Mouse (Mus musculus): Measurements from ENCODE around the gene Hnrnpdl. TPM values are rescaled to one million over a fixed set of nuclear protein-coding genes. Genes with fewer than 3 reads are reported as not detected.

The Hnrnpdl gene
- polyA plus RNA-seq, 1 experiment from 2014 or later = 47.0 TPM

DNA sequence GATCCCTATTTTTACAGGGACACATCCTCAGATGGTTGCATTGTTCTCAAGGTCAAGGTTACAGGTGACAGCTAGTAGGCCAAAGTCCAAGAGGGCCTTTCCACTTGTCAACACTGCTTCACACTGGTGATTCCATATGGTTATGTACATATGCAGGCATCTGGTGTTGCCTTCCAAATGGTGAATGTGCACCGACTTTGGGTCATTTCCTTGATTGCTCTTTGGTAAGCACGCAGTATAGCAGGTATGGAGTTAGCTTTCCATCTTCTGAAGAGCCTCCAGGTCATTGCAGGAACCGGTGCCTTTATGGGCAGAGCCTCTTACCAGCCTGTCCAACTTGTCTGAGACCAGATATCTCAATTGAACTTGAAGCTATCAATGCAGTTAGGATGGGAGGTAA is 6.8 kb downstream of the Hnrnpdl start:
- H3K4me1 ChIP-seq (replicated peaks) = peaks cover 26% of the 10 kb centered on the region
- H3K9ac ChIP-seq = no peak overlapping the region
- H3K9me3 ChIP-seq (replicated peaks) = no peaks in the 10 kb centered on the region
- no peak overlapping the region for H3K4me3 ChIP-seq (replicated peaks)
- peaks cover 60% of the 10 kb centered on the region for H3K36me3 ChIP-seq (replicated peaks)
- H3K4me2 ChIP-seq = no peak overlapping the region
- no peak for ATAC-seq (ENCODE audit: insufficient read depth)
- H3K27me3 ChIP-seq = no peaks in the 10 kb centered on the region
- no peak overlapping the region for H3K27ac ChIP-seq (replicated peaks)
- WGBS (ENCODE audit: insufficient replicate concordance) = 77% methylated on average over 3 of the region's 3 CpGs

DNA sequence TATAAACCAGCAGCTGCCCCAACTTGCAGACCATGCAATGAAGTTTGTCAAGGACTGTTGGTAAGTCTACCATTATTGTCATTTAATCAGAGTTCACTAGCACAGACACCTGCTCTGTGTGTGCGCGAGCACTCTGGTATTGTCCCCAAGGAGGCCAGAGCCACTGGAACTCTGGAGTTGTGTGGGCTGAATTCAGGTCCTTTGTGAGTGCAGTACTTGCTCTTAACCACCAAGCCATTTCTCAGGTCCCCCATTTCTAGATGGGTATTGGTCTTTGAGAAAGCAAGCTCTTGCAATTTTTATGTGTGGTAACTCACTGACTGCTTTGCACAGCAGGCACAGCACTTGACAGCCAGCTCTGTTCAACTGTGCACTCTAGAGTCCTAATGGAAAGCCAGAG is 7.4 kb downstream of the Hnrnpdl start:
- WGBS (ENCODE audit: insufficient replicate concordance) = 90% methylated on average over 2 of the region's 2 CpGs
- no peak for ATAC-seq (ENCODE audit: insufficient read depth)
- Histone ChIP-seq H3K27me3 (no peaks in the 10 kb centered on the region), H3K4me2 (no peak overlapping the region), H3K36me3 (replicated peaks) (peaks cover 55% of the 10 kb centered on the region), H3K4me1 (replicated peaks) (peaks cover 20% of the 10 kb centered on the region), H3K4me3 (replicated peaks) (no peak overlapping the region), H3K27ac (replicated peaks) (no peak overlapping the region), H3K9ac (no peak overlapping the region), H3K9me3 (replicated peaks) (no peaks in the 10 kb centered on the region)

DNA sequence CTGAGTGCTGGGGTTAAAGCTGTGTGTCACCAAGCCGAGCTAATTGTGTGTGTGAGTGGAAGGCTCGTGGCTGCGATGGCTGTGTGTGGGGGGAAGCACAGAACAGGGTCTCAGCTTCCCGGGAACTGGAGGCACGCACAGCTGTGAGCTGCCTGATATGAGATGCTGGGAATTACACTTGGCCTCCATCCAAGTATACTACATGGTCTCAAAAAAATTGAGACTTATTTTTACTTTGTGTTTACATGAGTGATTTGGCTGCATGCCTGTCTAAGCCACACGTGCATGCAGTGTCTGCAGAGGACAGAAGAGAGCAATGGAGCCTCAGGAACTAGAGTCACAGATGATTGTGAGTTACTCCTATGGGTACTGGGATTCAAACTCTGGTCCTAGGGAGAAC is 9.4 kb downstream of the Hnrnpdl start:
- no peak overlapping the region for H3K9ac ChIP-seq
- 54% methylated on average over 6 of the region's 6 CpGs for whole genome bisulfite sequencing (ENCODE audit: insufficient replicate concordance)
- no peak for ATAC-seq (ENCODE audit: insufficient read depth)
- H3K4me1 ChIP-seq (replicated peaks) = peaks cover 9% of the 10 kb centered on the region
- H3K27ac ChIP-seq (replicated peaks) = no peak overlapping the region
- H3K4me3 ChIP-seq (replicated peaks) = no peak overlapping the region
- no peaks in the 10 kb centered on the region for H3K9me3 ChIP-seq (replicated peaks)
- no peaks in the 10 kb centered on the region for H3K27me3 ChIP-seq
- peaks cover 37% of the 10 kb centered on the region for H3K36me3 ChIP-seq (replicated peaks)
- no peak overlapping the region for H3K4me2 ChIP-seq

DNA sequence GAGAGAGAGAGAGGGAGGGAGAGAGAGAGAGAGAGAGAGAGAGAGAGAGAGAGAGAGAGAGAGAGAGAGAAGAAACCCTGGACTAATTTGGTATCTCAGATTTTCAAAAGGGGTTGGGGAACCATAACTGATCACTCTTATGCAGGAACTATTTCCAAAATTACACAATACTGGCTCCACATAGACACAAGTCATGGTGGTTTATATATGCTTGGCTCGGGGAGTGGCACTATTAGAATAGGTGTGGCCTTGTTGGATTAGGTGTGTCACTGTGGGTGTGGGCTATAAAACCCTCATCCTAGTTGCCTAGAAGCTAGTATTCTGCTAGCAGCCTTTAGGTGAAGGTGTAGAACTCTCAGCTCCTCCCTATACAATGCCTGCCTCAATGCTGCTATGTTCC is 14.6 kb downstream of the Hnrnpdl start:
- WGBS (ENCODE audit: insufficient replicate concordance) = 31% methylated on average over 1 of the region's 1 CpGs
- Histone ChIP-seq H3K4me2 (no peak overlapping the region), H3K9me3 (replicated peaks) (no peaks in the 10 kb centered on the region), H3K4me3 (replicated peaks) (no peak overlapping the region), H3K27ac (replicated peaks) (no peak overlapping the region), H3K9ac (no peak overlapping the region), H3K27me3 (no peaks in the 10 kb centered on the region), H3K36me3 (replicated peaks) (no peaks in the 10 kb centered on the region), H3K4me1 (replicated peaks) (peaks cover 21% of the 10 kb centered on the region)
- ATAC-seq (ENCODE audit: insufficient read depth) = no peak

DNA sequence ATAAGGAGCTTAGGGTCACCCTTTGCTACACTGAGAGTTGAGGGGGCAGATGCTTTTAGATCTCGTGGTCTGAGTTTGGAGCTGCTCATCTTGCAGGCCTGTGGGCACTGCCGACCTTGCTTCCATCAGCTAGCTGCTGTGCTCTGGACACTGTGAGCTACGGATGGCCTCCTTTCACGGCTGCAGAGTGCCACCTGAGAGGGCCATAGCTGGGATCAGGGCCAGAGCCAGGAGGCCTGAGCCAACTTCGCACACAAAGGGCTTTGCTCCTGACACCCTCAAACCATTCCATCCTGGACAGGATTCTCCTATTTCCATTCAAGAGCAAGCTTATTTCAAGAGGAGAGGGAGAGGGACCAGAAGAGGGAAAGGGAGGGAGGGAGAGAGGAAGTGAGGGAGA is 15.1 kb downstream of the Hnrnpdl start:
- 56% methylated on average over 5 of the region's 5 CpGs for WGBS (ENCODE audit: insufficient replicate concordance)
- no peak for ATAC-seq (ENCODE audit: insufficient read depth)
- Histone ChIP-seq H3K9ac (no peak overlapping the region), H3K4me1 (replicated peaks) (peaks cover 24% of the 10 kb centered on the region), H3K9me3 (replicated peaks) (no peaks in the 10 kb centered on the region), H3K4me2 (no peak overlapping the region), H3K36me3 (replicated peaks) (no peaks in the 10 kb centered on the region), H3K4me3 (replicated peaks) (no peak overlapping the region), H3K27me3 (no peaks in the 10 kb centered on the region), H3K27ac (replicated peaks) (no peak overlapping the region)

DNA sequence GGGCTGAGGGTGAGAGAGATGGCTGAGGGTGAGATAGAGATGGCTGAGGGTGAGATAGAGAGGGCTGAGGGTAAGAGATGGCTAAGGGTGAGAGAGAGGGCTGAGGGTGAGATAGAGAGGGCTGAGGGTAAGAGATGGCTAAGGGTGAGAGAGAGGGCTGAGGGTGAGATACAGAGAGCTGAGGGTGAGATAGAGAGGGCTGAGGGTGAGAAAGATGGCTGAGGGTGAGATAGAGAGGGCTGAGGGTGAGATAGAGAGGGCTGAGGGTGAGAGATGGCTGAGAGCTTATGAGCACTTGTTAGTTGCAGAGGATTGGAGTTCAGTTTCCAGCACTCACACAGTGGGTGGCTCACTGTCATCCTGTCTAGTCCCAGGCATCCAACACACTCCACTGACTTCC is 19.4 kb downstream of the Hnrnpdl start:
- Histone ChIP-seq H3K4me1 (replicated peaks) (peaks cover 24% of the 10 kb centered on the region), H3K9ac (no peak overlapping the region), H3K27me3 (no peaks in the 10 kb centered on the region), H3K4me3 (replicated peaks) (no peak overlapping the region), H3K27ac (replicated peaks) (no peak overlapping the region), H3K36me3 (replicated peaks) (no peaks in the 10 kb centered on the region), H3K4me2 (no peak overlapping the region), H3K9me3 (replicated peaks) (no peaks in the 10 kb centered on the region)
- ATAC-seq (ENCODE audit: insufficient read depth) = peak; percentile 71

DNA sequence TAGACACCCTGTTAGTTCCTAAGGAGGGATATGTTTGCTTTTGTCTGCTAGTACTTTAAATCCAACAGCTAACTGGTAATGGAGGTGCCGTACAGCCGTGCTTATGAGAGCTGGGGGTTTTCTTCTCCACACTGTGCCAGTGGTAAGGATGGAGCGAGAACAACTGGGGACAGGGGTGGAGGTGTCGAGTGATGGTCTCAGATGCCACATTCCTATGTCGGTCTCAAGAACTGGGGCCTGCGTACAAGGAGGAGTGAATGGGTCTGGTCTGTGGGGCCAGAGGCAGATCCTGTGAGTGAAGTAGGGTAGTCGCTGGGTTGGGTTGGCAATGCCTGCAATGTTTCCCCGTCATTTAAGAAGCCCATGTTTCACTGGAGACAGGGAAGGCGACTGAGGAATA is 26.9 kb downstream of the Hnrnpdl start:
- no peak overlapping the region for H3K9ac ChIP-seq
- no peak overlapping the region for H3K27ac ChIP-seq (replicated peaks)
- H3K36me3 ChIP-seq (replicated peaks) = no peaks in the 10 kb centered on the region
- WGBS (ENCODE audit: insufficient replicate concordance) = 76% methylated on average over 9 of the region's 9 CpGs
- H3K4me1 ChIP-seq (replicated peaks) = no peaks in the 10 kb centered on the region
- H3K27me3 ChIP-seq = no peaks in the 10 kb centered on the region
- H3K4me3 ChIP-seq (replicated peaks) = no peak overlapping the region
- ATAC-seq (ENCODE audit: insufficient read depth) = no peak
- H3K4me2 ChIP-seq = no peak overlapping the region
- no peaks in the 10 kb centered on the region for H3K9me3 ChIP-seq (replicated peaks)

DNA sequence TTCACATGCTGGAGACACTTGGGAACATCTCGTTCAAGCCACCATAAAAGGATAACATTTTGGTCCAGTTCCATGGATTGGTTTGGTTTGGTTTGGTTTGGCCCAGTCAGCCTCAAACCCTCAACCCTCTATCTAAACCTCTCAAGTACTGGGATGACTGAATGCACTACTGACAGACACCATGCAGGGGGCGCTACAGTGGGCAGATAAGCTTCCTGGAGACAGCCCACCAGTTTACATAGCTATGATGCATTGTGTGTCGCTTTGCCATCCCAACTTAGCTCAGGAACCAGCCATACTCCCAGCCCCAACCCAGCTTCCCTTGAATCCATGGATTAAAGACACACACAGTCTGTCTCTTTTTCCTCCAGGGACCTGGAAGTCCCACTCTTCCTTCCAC is 31.0 kb downstream of the Hnrnpdl start:
- no peak for ATAC-seq (ENCODE audit: insufficient read depth)
- 45% methylated on average over 3 of the region's 3 CpGs for WGBS (ENCODE audit: insufficient replicate concordance)
- Histone ChIP-seq H3K27me3 (no peaks in the 10 kb centered on the region), H3K9ac (no peak overlapping the region), H3K4me2 (no peak overlapping the region), H3K4me3 (replicated peaks) (no peak overlapping the region), H3K36me3 (replicated peaks) (no peaks in the 10 kb centered on the region), H3K27ac (replicated peaks) (no peak overlapping the region), H3K4me1 (replicated peaks) (peaks cover 24% of the 10 kb centered on the region), H3K9me3 (replicated peaks) (no peaks in the 10 kb centered on the region)

DNA sequence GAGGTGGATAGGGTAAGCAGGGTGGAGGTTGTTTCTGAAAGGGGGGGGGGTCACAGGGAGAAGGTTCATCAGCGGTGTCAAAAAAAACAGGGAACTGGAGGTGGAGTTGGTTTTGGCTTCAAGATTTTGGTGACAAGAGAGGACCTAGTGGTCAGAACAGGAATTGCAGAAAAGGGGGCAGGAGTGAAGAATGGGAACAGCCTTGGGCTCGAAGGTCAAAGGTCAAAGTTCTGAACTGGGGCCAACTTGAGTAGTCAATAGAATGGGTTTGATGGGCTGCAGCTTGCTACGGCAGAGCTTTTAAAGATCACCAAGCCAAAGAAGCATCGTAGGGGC is 32.5 kb downstream of the Hnrnpdl start:
- no peak overlapping the region for H3K4me2 ChIP-seq
- H3K4me3 ChIP-seq (replicated peaks) = no peak overlapping the region
- no peak for ATAC-seq (ENCODE audit: insufficient read depth)
- H3K27me3 ChIP-seq = no peaks in the 10 kb centered on the region
- H3K27ac ChIP-seq (replicated peaks) = no peak overlapping the region
- no peak overlapping the region for H3K9ac ChIP-seq
- WGBS (ENCODE audit: insufficient replicate concordance) = 81% methylated on average over 4 of the region's 4 CpGs
- no peaks in the 10 kb centered on the region for H3K9me3 ChIP-seq (replicated peaks)
- H3K36me3 ChIP-seq (replicated peaks) = no peaks in the 10 kb centered on the region
- H3K4me1 ChIP-seq (replicated peaks) = peaks cover 24% of the 10 kb centered on the region

DNA sequence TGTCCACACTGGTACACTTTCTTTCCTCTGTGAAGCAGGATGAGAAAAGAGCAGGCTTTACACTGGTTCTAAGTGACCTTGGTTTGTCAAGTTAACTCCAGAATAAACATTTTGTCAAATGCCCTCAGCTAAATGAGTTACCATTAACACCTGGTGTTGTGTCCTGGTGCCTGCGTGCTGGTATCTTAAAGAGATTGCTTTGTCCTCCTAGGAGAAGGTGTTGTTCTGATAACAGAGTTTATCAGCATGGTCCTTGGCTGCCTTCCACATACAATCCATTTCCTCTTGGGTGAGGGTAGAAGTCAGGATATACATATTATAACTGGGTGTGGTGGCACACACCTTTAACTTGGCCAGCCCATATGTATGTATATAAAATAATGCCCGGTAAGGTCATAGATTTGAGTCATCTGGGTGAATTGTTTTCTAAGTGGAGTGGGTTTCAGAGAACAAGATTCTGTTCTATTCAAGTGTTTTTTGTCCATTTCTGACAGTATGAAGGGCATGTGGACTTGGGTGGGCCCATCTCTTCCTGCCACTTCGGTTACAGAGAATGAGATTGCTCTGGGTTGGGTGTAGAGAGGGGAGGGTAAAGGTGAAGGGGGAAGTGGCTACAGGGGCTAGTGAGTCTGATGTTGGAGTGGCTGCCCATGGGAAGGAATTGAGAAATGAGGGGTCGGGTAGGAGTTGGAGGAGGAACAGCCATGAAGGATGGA is 33.0 kb downstream of the Hnrnpdl start:
- Histone ChIP-seq H3K4me2 (no peak overlapping the region), H3K27ac (replicated peaks) (no peak overlapping the region)

DNA sequence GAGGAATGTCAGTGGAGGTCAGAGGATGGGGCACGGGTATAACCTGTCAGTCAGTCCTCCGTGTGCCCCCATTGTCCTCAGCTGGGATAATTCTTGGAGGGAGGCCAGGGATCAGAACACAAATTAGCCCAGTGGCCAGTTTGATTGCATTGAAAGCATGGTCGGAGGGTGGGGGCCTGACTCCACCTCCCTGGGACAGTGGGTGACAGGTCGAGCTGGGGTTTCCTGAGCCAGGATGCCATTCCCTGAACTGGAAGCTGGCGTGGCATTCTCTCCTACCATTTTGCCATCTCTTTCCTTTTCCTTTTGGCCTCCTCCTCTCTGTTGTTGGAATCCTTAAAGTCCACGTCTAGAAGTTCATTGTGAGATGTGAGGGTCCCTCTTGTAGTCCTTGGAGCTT is 33.6 kb downstream of the Hnrnpdl start:
- H3K36me3 ChIP-seq (replicated peaks) = no peaks in the 10 kb centered on the region
- no peaks in the 10 kb centered on the region for H3K9me3 ChIP-seq (replicated peaks)
- H3K4me1 ChIP-seq (replicated peaks) = peaks cover 24% of the 10 kb centered on the region
- ATAC-seq (ENCODE audit: insufficient read depth) = no peak
- WGBS (ENCODE audit: insufficient replicate concordance) = 68% methylated on average over 6 of the region's 6 CpGs
- no peak overlapping the region for H3K9ac ChIP-seq
- H3K27ac ChIP-seq (replicated peaks) = peak overlapping the region; percentile 29; the same call in 1 of the 2 replicates
- H3K27me3 ChIP-seq = no peaks in the 10 kb centered on the region
- H3K4me3 ChIP-seq (replicated peaks) = no peak overlapping the region
- H3K4me2 ChIP-seq = 0 out of 2 replicates have a peak overlapping the region, but pooled peaks have one; percentile 11

More for the DNA sequence above, 33.0 kb downstream of the Hnrnpdl start:
- Histone ChIP-seq H3K9ac (no peak overlapping the region), H3K4me1 (replicated peaks) (peaks cover 24% of the 10 kb centered on the region), H3K27me3 (no peaks in the 10 kb centered on the region), H3K4me3 (replicated peaks) (no peak overlapping the region), H3K36me3 (replicated peaks) (no peaks in the 10 kb centered on the region), H3K9me3 (replicated peaks) (no peaks in the 10 kb centered on the region)
- peak; percentile 40 for ATAC-seq (ENCODE audit: insufficient read depth)
- 43% methylated on average over 4 of the region's 4 CpGs for WGBS (ENCODE audit: insufficient replicate concordance)

DNA sequence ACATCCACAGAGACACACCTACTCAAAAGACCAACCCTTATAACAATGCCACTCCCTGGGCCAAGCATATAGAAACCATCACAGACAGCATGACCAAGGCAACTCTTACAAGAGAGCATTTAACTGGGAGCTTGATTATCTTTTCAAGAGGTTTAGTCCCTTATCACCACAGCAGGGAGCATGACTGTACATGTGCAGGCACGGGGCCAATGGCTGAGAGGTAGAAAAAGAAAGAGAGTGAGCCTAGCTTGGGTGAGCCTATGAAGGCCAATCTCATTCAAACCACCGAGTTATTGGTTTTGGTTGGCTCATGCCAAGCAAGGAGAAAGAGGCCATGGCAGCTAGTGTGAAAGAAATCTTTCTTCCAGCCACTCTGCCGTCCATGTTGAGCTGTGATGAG is 34.0 kb downstream of the Hnrnpdl start:
- H3K9ac ChIP-seq = no peak overlapping the region
- no peaks in the 10 kb centered on the region for H3K27me3 ChIP-seq
- H3K4me2 ChIP-seq = 0 out of 2 replicates have a peak overlapping the region, but pooled peaks have one; percentile 11
- peak; percentile 66 for ATAC-seq (ENCODE audit: insufficient read depth)
- H3K4me3 ChIP-seq (replicated peaks) = no peak overlapping the region
- H3K9me3 ChIP-seq (replicated peaks) = no peaks in the 10 kb centered on the region
- no peaks in the 10 kb centered on the region for H3K36me3 ChIP-seq (replicated peaks)
- H3K27ac ChIP-seq (replicated peaks) = peak overlapping the region; percentile 29; the same call in 1 of the 2 replicates
- 45% methylated on average over 3 of the region's 3 CpGs for WGBS (ENCODE audit: insufficient replicate concordance)
- peaks cover 25% of the 10 kb centered on the region for H3K4me1 ChIP-seq (replicated peaks)
